Mouse (Mus musculus): ENCODE results near the gene Gm5475.

GRCm38 (mm10) chr15:100387544-100388223 is 34.3 kb upstream of the Gm5475 start:
- no peak for TF ChIP-seq MAFK (IDR thresholded peaks at IDR 0.05; ENCODE audit: insufficient read depth, low read depth, low read length)
- no peak for TF ChIP-seq ZNF384 (IDR thresholded peaks at IDR 0.05; ENCODE audit: low read depth, low read length)
- no peak for TF ChIP-seq HCFC1 (IDR thresholded peaks at IDR 0.05; ENCODE audit: borderline replicate concordance, insufficient read depth, low read length)
- no peak for TF ChIP-seq CHD2 (IDR thresholded peaks at IDR 0.05; ENCODE audit: low read depth, low read length)
- no peak for TF ChIP-seq ZC3H11A (IDR thresholded peaks at IDR 0.05; ENCODE audit: borderline replicate concordance, low read depth, low read length)

Data from ES-E14 (cell line).